Mouse (Mus musculus): ENCODE measurements at regions not wholly inside any gene's neighbourhood (a gene's known extent, or its start where the extent isn't known, plus 50 kb on each side); places are given as distances from the start of the nearest gene placed in this dataset.

GRCm38 (mm10) chr2:160208295-160208694, 125.7 kb downstream of the Gm826 start:
- ChIA-PET CTCF (interaction anchor here in 1 of 4 experiments (0.5 kb wide), 1 partner anchor 381 kb away, joined by 3 read pairs; no protein-coding TSS in a partner anchor), POLR2A (no interaction called here)

DNA sequence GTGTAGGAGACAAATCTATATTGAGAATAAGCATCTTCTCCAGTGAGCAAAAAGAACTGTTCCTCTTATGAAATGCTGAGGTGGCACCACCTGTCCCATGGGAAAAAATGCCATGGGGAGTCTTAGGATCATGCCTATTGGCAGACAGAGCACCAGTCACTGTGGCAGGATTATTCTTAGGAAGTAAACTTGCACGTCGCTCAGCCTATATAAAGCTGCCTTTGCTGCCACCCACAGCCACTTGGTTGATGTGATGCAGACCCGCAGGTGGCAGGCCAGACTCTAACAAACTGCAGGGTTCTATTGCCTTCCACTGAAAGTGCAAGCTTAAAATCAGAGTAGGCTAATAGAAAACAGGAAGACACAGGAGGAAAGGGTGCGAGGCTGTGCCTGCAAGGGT, 126.7 kb downstream of the Gm826 start:
- ChIA-PET POLR2A (no interaction called here), CTCF (no interaction called here)

DNA sequence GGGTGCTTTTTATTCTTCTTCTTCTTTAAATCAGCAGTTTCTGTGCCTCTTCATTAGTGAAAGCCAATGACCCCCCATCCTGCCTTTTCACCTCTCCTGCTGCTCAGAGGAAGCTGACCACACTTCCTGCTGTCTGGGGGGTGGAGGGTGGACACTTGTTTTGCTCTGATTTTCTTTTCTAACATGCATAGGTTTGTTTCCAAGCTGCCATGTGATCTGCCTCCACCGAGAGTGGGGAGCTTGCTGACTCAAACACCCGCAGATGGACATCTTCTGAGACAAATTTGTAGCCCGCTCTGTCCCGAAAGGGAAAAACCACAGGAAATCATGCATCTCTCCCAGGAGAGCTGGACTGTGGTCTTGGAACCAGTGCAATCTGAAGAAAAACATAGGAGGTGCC, 141.3 kb downstream of the Gm826 start:
- POLR2A ChIA-PET: interaction anchor here in 1 of 4 experiments (0.6 kb wide), 1 partner anchor 10 kb away, joined by 3 read pairs; no protein-coding TSS in a partner anchor
- CTCF ChIA-PET: no interaction called here

GRCm38 (mm10) chr2:160186106-160186505, 147.9 kb downstream of the Gm826 start:
- CTCF ChIA-PET: no interaction called here
- POLR2A ChIA-PET: interaction anchor here in 2 of 4 experiments (0.7 to 1.5 kb wide), 2 partner anchors 15 to 385 kb away, joined by 3 read pairs; no protein-coding TSS in a partner anchor

DNA sequence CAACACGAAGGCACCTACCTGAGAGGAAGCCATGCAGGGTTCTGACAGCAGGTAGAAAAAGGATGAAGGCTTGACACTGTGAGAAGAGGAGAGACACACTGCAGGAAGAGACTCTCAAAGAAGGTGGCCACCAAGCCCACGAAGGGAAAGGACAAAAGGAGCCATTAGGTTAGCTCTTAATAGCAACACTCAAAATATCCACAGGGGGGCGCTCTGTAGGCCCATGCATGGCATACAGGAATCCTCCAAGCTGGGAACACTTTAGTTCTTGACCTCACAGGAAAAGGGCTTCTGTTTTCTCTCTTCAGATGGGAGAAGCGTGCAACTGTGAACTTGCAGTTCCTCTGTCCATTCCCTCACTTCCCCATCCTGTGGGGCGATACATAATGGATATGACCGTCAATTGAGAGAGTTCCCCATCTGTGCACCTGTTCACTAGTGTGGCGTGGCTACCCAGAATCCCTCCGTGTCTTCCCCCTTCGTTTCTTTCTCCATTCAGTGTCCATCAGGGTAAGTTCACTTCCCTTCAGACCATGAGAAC, 162.9 kb downstream of the Gm826 start:
- ChIA-PET CTCF (interaction anchor here (0.5 to 1.6 kb wide), 11 partner anchors 8 to 422 kb away, joined by 3 to 11 read pairs (median 3); partner anchors contain the start of gene Mafb (in 1 of the 4)), POLR2A (interaction anchor here in 1 of 4 experiments (0.6 kb wide), 1 partner anchor 197 kb away, joined by 4 read pairs; no protein-coding TSS in a partner anchor)

DNA sequence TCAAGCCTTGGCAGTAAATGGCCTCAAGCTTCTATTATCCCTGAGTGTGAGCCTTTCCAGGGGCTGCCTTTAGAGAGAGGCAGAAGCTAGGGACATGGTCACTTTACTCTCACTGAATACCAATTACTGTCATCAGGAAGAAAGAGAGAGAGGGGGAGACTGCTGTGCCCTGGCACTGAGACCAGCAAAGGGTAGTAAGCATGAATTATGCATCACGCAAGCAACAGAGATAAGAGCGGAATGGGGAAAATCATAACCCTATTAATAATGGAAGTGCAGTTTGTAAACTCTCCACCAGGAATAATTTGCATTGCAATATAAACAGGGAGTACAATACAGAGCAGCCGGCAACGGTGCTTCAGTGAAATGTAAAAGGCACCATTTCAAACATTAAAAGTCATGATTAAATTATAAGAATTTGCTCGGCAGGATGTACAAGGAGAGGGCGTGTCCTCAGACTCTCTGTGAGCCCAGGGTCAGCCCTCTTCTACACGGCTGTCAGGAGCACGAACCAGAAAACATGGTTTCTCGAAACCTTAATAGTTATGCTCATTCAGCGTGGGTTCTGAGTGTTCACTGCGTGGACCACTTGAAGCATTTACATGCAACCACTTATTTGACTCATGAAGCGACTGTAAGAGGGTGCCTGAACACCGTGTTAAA, 175.2 kb downstream of the Gm826 start:
- CTCF ChIA-PET: no interaction called here

GRCm38 (mm10) chr2:160153781-160154180, 180.2 kb downstream of the Gm826 start:
- POLR2A ChIA-PET: no interaction called here
- CTCF ChIA-PET: interaction anchor here in 1 of 4 experiments (0.7 kb wide), 1 partner anchor 104 kb away, joined by 8 read pairs; no protein-coding TSS in a partner anchor

More for the DNA sequence above, 175.2 kb downstream of the Gm826 start:
- POLR2A ChIA-PET: no interaction called here

GRCm38 (mm10) chr2:160152101-160152500, 181.9 kb downstream of the Gm826 start:
- POLR2A ChIA-PET: no interaction called here
- CTCF ChIA-PET: no interaction called here

GRCm38 (mm10) chr2:160148936-160149335, 185.0 kb downstream of the Gm826 start:
- POLR2A ChIA-PET: no interaction called here
- CTCF ChIA-PET: no interaction called here

GRCm38 (mm10) chr2:160148516-160148915, 185.4 kb downstream of the Gm826 start:
- ChIA-PET POLR2A (no interaction called here), CTCF (no interaction called here)

- ChIA-PET CTCF (interaction anchor here in 1 of 4 experiments (0.6 kb wide), 1 partner anchor 157 kb away, joined by 7 read pairs; no protein-coding TSS in a partner anchor), POLR2A (no interaction called here)
These were observed 185.9 kb downstream of the Gm826 start for GRCm38 (mm10) chr2:160148031-160148430.

DNA sequence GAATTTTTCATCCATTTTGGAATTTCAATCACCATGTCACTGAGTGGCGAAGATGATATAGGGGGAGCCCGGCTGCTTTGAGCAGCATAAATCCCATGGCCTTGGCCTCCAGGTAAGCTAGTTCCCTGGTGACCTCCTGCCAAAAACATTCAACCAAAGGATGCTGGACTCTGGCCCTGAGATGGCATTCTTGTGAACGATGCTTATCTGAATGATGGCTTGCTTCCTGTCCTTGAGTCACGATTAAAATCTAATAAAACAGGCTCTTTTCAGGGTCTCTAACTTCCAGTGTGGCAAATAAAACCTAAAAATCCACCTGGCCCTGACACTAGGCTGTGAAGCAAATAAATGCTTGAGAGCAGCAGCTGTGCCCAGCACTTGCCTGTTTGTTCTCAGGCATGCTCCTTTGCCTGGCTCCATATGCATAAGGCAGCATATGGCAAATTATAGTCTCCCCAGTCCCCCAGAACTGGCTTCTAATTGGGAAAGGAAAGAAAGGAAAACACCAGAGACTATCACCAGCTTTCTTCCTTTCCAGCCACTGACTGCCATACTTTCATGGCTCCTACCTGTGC, 193.7 kb downstream of the Gm826 start:
- ChIA-PET POLR2A (interaction anchor here in 1 of 4 experiments (0.8 kb wide), 1 partner anchor 16 kb away, joined by 3 read pairs; no protein-coding TSS in a partner anchor), CTCF (interaction anchor here in 1 of 4 experiments (0.5 to 0.7 kb wide), 2 partner anchors 441 to 797 kb away, joined by 3 to 11 read pairs; no protein-coding TSS in a partner anchor)

DNA sequence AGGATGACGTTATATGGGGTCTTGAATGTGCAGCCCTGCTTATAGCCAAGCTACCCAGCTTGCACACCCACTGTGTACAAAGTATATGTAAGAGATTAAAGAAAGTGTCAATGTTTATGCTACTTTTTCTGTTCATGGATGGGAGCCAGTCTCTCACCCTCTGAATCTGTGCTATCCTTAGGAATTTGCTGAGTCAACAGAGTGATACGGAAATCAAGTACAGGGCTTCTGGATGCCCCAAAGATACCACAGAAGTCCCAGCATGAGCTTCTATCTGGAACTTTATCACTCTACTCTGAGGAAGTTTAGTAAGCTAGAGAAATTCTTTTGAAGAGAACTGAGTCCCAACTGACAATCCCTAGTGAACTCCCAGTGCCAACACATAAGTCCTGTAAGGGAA, 195.9 kb downstream of the Gm826 start:
- ChIA-PET CTCF (no interaction called here), POLR2A (interaction anchor here in 1 of 4 experiments (0.8 kb wide), 1 partner anchor 9 kb away, joined by 3 read pairs; no protein-coding TSS in a partner anchor)

- POLR2A ChIA-PET: no interaction called here
These were observed 202.2 kb downstream of the Gm826 start for GRCm38 (mm10) chr2:160131797-160132196.

DNA sequence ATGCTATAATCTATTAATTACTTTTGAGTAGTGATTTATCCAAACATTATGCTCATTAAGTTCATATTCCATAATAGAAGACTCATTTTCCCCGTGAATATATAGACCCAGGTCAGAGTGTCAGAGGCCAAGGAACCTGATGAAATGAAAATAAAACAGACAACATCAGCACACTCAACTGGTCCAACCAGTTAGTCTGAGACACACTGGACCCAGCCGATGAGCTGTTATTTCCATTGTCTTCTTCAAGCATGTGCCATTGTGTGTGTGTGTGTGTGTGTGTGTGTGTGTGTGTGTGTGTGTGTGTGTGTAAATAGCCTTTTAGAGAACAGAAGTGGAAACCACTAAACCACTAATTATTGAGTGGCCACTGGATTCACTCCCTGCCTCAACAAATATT, 202.6 kb downstream of the Gm826 start:
- CTCF ChIA-PET: no interaction called here
- POLR2A ChIA-PET: no interaction called here

More at GRCm38 (mm10) chr2:160131797-160132196, 202.2 kb downstream of the Gm826 start:
- CTCF ChIA-PET: no interaction called here

DNA sequence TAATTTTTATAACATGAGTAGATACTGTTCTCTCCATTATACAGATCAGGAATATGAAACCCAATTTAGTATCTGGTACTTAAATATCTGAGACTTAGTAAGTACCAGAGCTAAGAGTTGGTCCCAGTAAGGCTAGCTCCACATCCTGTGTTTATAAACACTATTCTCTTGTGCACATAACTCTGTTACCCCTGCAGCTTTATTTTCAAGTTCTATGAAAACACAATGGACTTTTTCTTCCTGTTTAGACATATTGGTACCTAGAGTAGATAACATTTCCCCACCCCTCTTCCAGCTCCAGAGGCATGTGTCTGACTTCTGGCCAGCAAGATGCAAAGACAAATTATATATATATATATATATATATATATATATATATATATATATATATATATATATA, 216.8 kb downstream of the Gm826 start:
- CTCF ChIA-PET: no interaction called here
- POLR2A ChIA-PET: no interaction called here

DNA sequence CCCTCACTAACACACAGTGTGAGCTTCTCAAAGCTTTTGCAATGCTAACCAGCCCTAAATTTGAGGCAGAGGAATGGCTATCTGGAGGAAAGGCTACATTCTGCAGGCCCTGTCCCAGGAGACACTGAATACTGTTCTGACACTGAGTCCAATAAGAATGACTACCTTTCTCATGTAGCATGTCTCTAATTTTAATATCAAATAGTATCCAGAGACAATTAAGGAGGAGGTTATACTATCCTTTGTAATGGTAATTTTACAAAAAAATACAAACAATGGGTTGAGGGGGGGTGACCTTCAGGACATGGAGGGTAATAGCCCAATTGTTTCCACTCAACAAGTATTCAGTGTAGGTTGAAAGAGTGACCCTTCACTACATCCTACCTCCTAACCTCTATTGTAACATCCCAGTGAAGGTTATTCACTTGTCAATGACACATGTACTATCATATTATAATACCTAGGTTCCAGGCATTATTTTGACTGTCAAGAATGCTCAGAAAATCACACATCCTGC, 222.7 kb downstream of the Gm826 start:
- CTCF ChIA-PET: no interaction called here
- POLR2A ChIA-PET: no interaction called here

- CTCF ChIA-PET: no interaction called here
- POLR2A ChIA-PET: no interaction called here
These were observed 240.9 kb downstream of the Gm826 start for GRCm38 (mm10) chr2:160093078-160093477.

DNA sequence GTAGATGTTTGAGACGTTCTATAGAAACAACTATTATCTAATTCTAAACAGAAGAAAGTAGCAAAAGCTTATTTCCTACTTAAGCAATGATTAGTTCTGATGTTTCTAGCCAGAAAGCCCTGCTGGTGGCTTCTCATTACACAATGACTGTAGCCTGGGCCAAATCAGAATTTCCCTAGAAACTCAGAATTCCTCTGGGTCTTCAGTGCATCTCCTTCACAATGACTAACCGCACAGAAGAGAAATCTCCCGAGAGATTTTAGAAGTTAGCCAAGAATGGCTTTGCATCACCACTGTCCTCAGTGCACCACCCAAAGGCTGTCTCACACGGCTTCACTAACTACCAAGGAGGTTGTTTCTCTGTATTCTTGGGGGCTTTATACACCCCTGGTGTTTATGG, 248.0 kb downstream of the Gm826 start:
- CTCF ChIA-PET: no interaction called here
- POLR2A ChIA-PET: no interaction called here

DNA sequence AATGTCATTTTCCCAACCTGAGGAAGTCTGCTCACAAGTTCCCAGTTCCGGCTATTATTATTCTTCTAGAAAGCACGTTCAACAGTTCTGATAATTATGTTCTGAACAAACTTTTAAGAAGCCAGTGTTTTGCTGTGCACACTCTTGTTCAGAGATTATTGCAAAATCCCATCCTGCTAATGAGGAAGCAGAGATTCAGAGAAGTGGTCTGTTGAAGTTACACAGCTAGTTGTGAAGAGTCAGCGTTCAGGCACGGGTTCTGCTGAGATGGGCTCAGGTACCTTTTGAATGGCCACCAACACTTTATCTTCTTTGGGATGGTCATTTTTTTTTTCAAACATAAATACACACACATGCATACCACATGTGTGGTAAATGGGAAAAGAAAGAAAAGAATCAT, 250.3 kb downstream of the Gm826 start:
- ChIA-PET POLR2A (no interaction called here), CTCF (no interaction called here)
